Mouse (Mus musculus) liver, adult 2 months (tissue): ENCODE measurements around the gene Psmb1. TPM values are rescaled to one million over a fixed set of nuclear protein-coding genes. Genes with fewer than 3 reads are reported as not detected.

Experiments
- DNase-seq: peaks from one replicate; pipeline ENCODE4 v3.0.0-alpha.2; 2011; ENCODE audit warnings: low read depth, low spot score; ENCODE audit errors: extremely low read depth
- H3K27ac ChIP-seq: fragments of 200-500 bp; replicated peaks from 2 replicates; pipeline ENCODE4 v1.5.1; 2012; ENCODE audit warnings: low read depth, mild to moderate bottlenecking, control low read depth, inconsistent platforms, low read length; ENCODE audit not compliant: insufficient read depth
- H3K27me3 ChIP-seq: fragments of 200-500 bp; 2 replicates; pipeline ENCODE4 v1.6.1; 2012; ENCODE audit warnings: mild to moderate bottlenecking, moderate library complexity, low read length, inconsistent platforms; ENCODE audit not compliant: control insufficient read depth, insufficient read depth
- H3K36me3 ChIP-seq: fragments of 200-500 bp; 2 replicates; pipeline ENCODE4 v1.6.1; 2012; ENCODE audit warnings: low read length, inconsistent platforms; ENCODE audit not compliant: control insufficient read depth, insufficient read depth
- H3K4me1 ChIP-seq: fragments of 200-500 bp; 2 replicates; pipeline ENCODE4 v1.6.1; 2011; ENCODE audit warnings: low read length; ENCODE audit not compliant: control insufficient read depth, insufficient read depth
- H3K4me3 ChIP-seq: fragments of 200-500 bp; 2 replicates; pipeline ENCODE4 v1.5.1; 2011; ENCODE audit warnings: low read depth, mild to moderate bottlenecking, control low read depth, low read length, moderate library complexity; ENCODE audit not compliant: insufficient read depth
- H3K79me2 ChIP-seq: fragments of 200-500 bp; 2 replicates; pipeline ENCODE4 v1.6.1; 2012; ENCODE audit warnings: inconsistent platforms, mild to moderate bottlenecking, low read length, moderate library complexity; ENCODE audit not compliant: control insufficient read depth, insufficient read depth
- H3K9ac ChIP-seq: fragments of 200-500 bp; 2 replicates; pipeline ENCODE4 v1.6.1; 2012; ENCODE audit warnings: low read depth, mild to moderate bottlenecking, control low read depth, inconsistent platforms, low read length
- CTCF ChIP-seq: fragments of 200-500 bp; IDR thresholded peaks from 2 replicates; pipeline ENCODE4 v1.5.1; 2011; ENCODE audit warnings: low read depth, low read length, control low read depth
- POLR2A ChIP-seq: fragments of 200-500 bp; IDR thresholded peaks from 2 replicates; pipeline ENCODE4 v1.6.1; 2011; ENCODE audit warnings: low read length, control low read depth; ENCODE audit not compliant: insufficient read depth; ENCODE audit errors: extremely low read depth
- WGBS: fragments of 180-500 bp; shearing (Covaris S2); methylation state at CpG from one replicate; pipeline ENCODE4 v1.1.7; 2018; 5-methylcytosine and 5-hydroxymethylcytosine counted together
- polyA plus RNA-seq: library from polyadenylated mRNA; depleted of rRNA; stranded (reverse); fragments of >200 nt; gene quantifications from 2 replicates; pipeline ENCODE4 v1.2.3, GENCODE M21; 2012; rRNA removed
- total RNA-seq: library from RNA; depleted of rRNA; stranded (reverse); fragments of >200 nt; gene quantifications from 2 replicates; pipeline ENCODE4 v1.2.3, GENCODE M21; 2014; rRNA removed

The Psmb1 gene
- total and polyA plus RNA-seq, 2 experiments, result 71.2 to 260 TPM

GRCm38 (mm10) chr17:15429937-15430336 is 69.6 kb downstream of the Psmb1 start:
- H3K79me2 ChIP-seq, result peaks cover 3% of the 10 kb centered on the region; the same call in 1 of the 2 replicates
- peaks cover 34% of the 10 kb centered on the region for H3K4me1 ChIP-seq
- no peaks in the 10 kb centered on the region for H3K27me3 ChIP-seq
- no peak overlapping the region for H3K9ac ChIP-seq
- WGBS, result 14% methylated on average over 1 of the region's 1 CpGs
- peak; percentile 99 for DNase-seq
- H3K4me3 ChIP-seq, result no peak overlapping the region
- H3K36me3 ChIP-seq, result peaks cover 19% of the 10 kb centered on the region
- TF ChIP-seq CTCF (peak; percentile 40), POLR2A (no peak)
- no peak overlapping the region; the same call in 1 of the 2 replicates for H3K27ac ChIP-seq

DNA sequence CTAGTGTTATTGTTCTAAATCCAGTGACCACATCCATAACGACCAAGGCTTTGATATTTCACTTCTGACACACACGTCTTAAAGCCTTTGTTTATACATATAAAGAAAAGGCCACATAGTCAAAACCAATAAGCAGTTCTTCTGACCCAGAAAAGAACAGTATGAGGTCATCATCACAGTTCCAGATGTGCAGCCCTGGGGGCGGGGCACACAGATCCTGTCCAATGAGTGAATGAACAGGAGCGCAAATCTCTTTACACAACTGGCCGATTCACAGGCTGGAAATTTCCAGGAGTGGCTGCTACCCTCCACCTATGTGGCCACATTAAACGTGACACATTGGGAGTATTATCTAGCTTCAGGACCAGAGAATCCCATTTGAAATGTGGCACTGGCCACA is 70.1 kb downstream of the Psmb1 start:
- H3K9ac ChIP-seq, result no peak overlapping the region
- TF ChIP-seq POLR2A (no peak), CTCF (no peak)
- DNase-seq, result peak; percentile 32
- H3K79me2 ChIP-seq, result peaks cover 3% of the 10 kb centered on the region; the same call in 1 of the 2 replicates
- H3K27me3 ChIP-seq, result no peaks in the 10 kb centered on the region
- peaks cover 34% of the 10 kb centered on the region for H3K4me1 ChIP-seq
- WGBS, result 75% methylated on average over 6 of the region's 6 CpGs
- peak overlapping the region; percentile 82 for H3K27ac ChIP-seq
- peaks cover 20% of the 10 kb centered on the region for H3K36me3 ChIP-seq
- no peak overlapping the region for H3K4me3 ChIP-seq

DNA sequence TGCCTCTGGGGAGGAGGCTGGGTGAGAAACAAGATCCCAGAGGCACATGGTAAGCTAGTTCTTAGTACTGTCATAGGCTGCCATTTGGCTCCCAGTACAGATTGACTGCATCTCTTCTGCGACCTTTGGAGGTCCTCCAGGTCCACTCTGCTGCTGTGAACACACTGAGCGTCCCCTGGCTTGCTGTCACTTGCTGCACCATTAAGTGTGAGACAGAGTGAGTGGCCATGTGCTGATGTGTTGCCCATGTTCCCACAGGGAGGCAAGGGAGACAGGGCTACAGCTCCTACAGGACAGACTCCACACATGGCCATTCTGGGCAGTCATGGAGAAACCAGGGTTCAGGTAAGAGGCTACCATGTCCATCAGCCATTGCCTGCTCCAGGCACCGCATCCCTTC is 73.6 kb downstream of the Psmb1 start:
- H3K4me1 ChIP-seq, result peaks cover 21% of the 10 kb centered on the region
- H3K9ac ChIP-seq, result no peak overlapping the region
- no peak for TF ChIP-seq CTCF
- TF ChIP-seq POLR2A, result no peak
- H3K36me3 ChIP-seq, result peaks cover 19% of the 10 kb centered on the region
- H3K27me3 ChIP-seq, result no peaks in the 10 kb centered on the region
- no peak for DNase-seq
- H3K79me2 ChIP-seq, result peaks cover 3% of the 10 kb centered on the region; the same call in 1 of the 2 replicates
- H3K4me3 ChIP-seq, result no peak overlapping the region
- no peak overlapping the region for H3K27ac ChIP-seq
- WGBS, result 85% methylated on average over 3 of the region's 3 CpGs

Other genes starting within 250 kb of the Psmb1 start
- gene Dll1, start 122.9 kb downstream of the Psmb1 start, total RNA-seq, result 4.0 and 4.6 TPM in 2 replicates
- 6.9 and 7.1 TPM in 2 replicates for gene Dll1, start 122.9 kb downstream of the Psmb1 start, polyA plus RNA-seq
- gene Fam120b, start 103.5 kb downstream of the Psmb1 start, total RNA-seq, result 13.3 and 13.4 TPM in 2 replicates
- 4.4 and 5.8 TPM in 2 replicates for gene Fam120b, start 103.5 kb downstream of the Psmb1 start, polyA plus RNA-seq
- gene Tbp, start 137 bp upstream of the Psmb1 start, total RNA-seq, result 4.9 and 5.5 TPM in 2 replicates
- gene Tbp, start 137 bp upstream of the Psmb1 start, polyA plus RNA-seq, result 20.0 and 25.5 TPM in 2 replicates
- 25.9 and 32.9 TPM in 2 replicates for gene Pdcd2, start 27.6 kb upstream of the Psmb1 start, total RNA-seq
- 20.8 and 25.1 TPM in 2 replicates for gene Pdcd2, start 27.6 kb upstream of the Psmb1 start, polyA plus RNA-seq
- 4.9 and 5.4 TPM in 2 replicates for gene Prdm9, start 64.6 kb upstream of the Psmb1 start, total RNA-seq
- 1.8 and 2.5 TPM in 2 replicates for gene Prdm9, start 64.6 kb upstream of the Psmb1 start, polyA plus RNA-seq
- gene Chd1, start 205.2 kb upstream of the Psmb1 start, total RNA-seq, result 17.2 TPM in 2 replicates
- 2.5 and 2.7 TPM in 2 replicates for gene Chd1, start 205.2 kb upstream of the Psmb1 start, polyA plus RNA-seq